Mouse (Mus musculus): Measurements from ENCODE around the gene Stra8.

DNA sequence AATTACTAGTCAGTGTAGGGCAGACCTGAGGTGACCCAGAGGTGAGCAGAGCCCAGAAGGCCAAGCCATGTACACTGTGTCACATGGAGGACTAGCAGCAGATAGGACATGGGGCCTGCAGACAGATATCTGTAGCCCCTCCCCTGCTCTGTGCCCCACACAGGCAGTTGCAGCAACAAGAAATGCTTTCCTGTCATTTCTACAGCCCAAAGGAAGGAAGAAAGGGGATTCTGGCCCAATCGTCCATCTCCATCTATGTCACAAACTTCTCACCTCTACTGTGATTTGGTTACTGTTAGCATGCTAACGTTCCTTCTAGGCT lies 43.2 kb upstream of the Stra8 start:
- TF ChIP-seq CTCF (IDR thresholded peaks at IDR 0.05; ENCODE audit: extremely low read depth, insufficient read length, insufficient replicate concordance, low read depth, low read length) (no peak), POLR2A (IDR thresholded peaks at IDR 0.05; ENCODE audit: low read depth, low read length) (no peak)

Measured in small intestine, adult 2 months (tissue).